Comparison of ENCODE assay signal across 9 mouse cellular contexts in genomic region chrX:47292548-47293147, GRCm38 (mm10).
DNase-seq lines count a peak whose midpoint lies in the region; ATAC-seq lines count a peak whose summit lies in the region.
"Had no signal": no experiment of that assay in that cellular context is flagged by ENCODE, and none has a peak within 500 bp of the region (broad histone marks: within the 10 kb centered on the region; RNA-seq: fewer than 3 reads in every experiment).

No protein-coding gene starts in this region.

- H3K36me3 ChIP-seq in forebrain, embryonic 11.5 days (ENCODE audit: control insufficient read depth, insufficient read depth, low read length): no peaks in the 10 kb centered on the region
- H3K36me3 ChIP-seq in forebrain, embryonic 10.5 days (replicated peaks): no peaks in the 10 kb centered on the region
- no peaks in the 10 kb centered on the region for H3K36me3 ChIP-seq in limb, embryonic 10.5 days
- H3K36me3 ChIP-seq: lung, embryonic 15.5 days had no signal

- no peaks in the 10 kb centered on the region for H3K9me3 ChIP-seq in forebrain, embryonic 11.5 days (ENCODE audit: control insufficient read depth, low read length)
- H3K9me3 ChIP-seq in forebrain, embryonic 10.5 days: no peaks in the 10 kb centered on the region
- H3K9me3 ChIP-seq in limb, embryonic 10.5 days (replicated peaks): no peaks in the 10 kb centered on the region
- H3K9me3 ChIP-seq: lung, embryonic 15.5 days had no signal

- H3K27ac ChIP-seq in forebrain, embryonic 11.5 days (ENCODE audit: low read depth, low read length): no peak overlapping the region
- H3K27ac ChIP-seq in forebrain, embryonic 10.5 days: no peak overlapping the region
- H3K27ac ChIP-seq in limb, embryonic 10.5 days: no peak overlapping the region
- H3K27ac ChIP-seq: lung, embryonic 15.5 days had no signal

- H3K27me3 ChIP-seq in forebrain, embryonic 11.5 days (ENCODE audit: control insufficient read depth, insufficient read depth, low read length): no peaks in the 10 kb centered on the region
- no peaks in the 10 kb centered on the region; the same call in 1 of the 2 replicates for H3K27me3 ChIP-seq in forebrain, embryonic 10.5 days (ENCODE audit: poor library complexity, severe bottlenecking)
- no peaks in the 10 kb centered on the region for H3K27me3 ChIP-seq in limb, embryonic 10.5 days (ENCODE audit: low read depth, poor library complexity, severe bottlenecking)
- H3K27me3 ChIP-seq: lung, embryonic 15.5 days had no signal

- no peaks in the 10 kb centered on the region for H3K4me1 ChIP-seq in forebrain, embryonic 11.5 days (replicated peaks; ENCODE audit: control insufficient read depth, insufficient read depth, low read length)
- H3K4me1 ChIP-seq in forebrain, embryonic 10.5 days: no peaks in the 10 kb centered on the region
- no peaks in the 10 kb centered on the region for H3K4me1 ChIP-seq in limb, embryonic 10.5 days
- H3K4me1 ChIP-seq: lung, embryonic 15.5 days had no signal

- no peak overlapping the region for H3K4me3 ChIP-seq in forebrain, embryonic 11.5 days (ENCODE audit: low read depth, low read length)
- no peak overlapping the region for H3K4me3 ChIP-seq in forebrain, embryonic 10.5 days
- no peak overlapping the region for H3K4me3 ChIP-seq in limb, embryonic 10.5 days
- H3K4me3 ChIP-seq: lung, embryonic 15.5 days had no signal

- no peak overlapping the region for H3K4me2 ChIP-seq in forebrain, embryonic 11.5 days (ENCODE audit: low read depth, low read length, severe bottlenecking)
- H3K4me2 ChIP-seq: lung, embryonic 15.5 days had no signal

- ATAC-seq in forebrain, embryonic 11.5 days (replicated peaks; ENCODE audit: low FRiP score): peak; percentile 76

- H3K9ac ChIP-seq in forebrain, embryonic 11.5 days (ENCODE audit: low read length): no peak overlapping the region
- H3K9ac ChIP-seq: lung, embryonic 15.5 days had no signal

- peak; percentile 50 for DNase-seq in forebrain, embryonic 11.5 days (ENCODE audit: low spot score)
- no peak for DNase-seq in forebrain, embryonic 10.5 days (ENCODE audit: extremely low spot score, low spot score)
- DNase-seq in thymus, postnatal 14 days: peak; percentile 2
- DNase-seq in thymus, postnatal 0 days (ENCODE audit: low spot score): no peak
- peak; percentile 24 to 47 for DNase-seq in frontal cortex, postnatal 36 days (ENCODE audit: low spot score in 2 of 2)
- peak; percentile 31 for DNase-seq in limb, embryonic 10.5 days (ENCODE audit: low spot score)
- DNase-seq in right cerebral cortex, postnatal 14 days: peak; percentile 21
- no peak for DNase-seq in urinary bladder, postnatal 10 days (ENCODE audit: low spot score)

Comparison
In these comparisons a context has a peak if more than half of its experiments do, and no peak if none do; other contexts are left out.
1. DNase-seq: peak in forebrain, embryonic 11.5 days (single experiment), thymus, postnatal 14 days (single experiment), frontal cortex, postnatal 36 days (2 of 2), limb, embryonic 10.5 days (single experiment) and right cerebral cortex, postnatal 14 days (single experiment); none in forebrain, embryonic 10.5 days (single experiment), thymus, postnatal 0 days (single experiment) and urinary bladder, postnatal 10 days (single experiment).